Mouse (Mus musculus) Muller cell, postnatal 12 days (primary cell): Measurements from ENCODE around the gene Nemf.
"Not testable (repeated sequence)": the region's sequence is repeated elsewhere in the genome, so short reads cannot be mapped to it uniquely, and the experiment has no call there.

Experiments
- DNase-seq: peaks from one replicate; pipeline ENCODE4 v3.0.0-alpha.2; 2015; ENCODE audit errors: inconsistent ontology term

Gene Nemf

DNA sequence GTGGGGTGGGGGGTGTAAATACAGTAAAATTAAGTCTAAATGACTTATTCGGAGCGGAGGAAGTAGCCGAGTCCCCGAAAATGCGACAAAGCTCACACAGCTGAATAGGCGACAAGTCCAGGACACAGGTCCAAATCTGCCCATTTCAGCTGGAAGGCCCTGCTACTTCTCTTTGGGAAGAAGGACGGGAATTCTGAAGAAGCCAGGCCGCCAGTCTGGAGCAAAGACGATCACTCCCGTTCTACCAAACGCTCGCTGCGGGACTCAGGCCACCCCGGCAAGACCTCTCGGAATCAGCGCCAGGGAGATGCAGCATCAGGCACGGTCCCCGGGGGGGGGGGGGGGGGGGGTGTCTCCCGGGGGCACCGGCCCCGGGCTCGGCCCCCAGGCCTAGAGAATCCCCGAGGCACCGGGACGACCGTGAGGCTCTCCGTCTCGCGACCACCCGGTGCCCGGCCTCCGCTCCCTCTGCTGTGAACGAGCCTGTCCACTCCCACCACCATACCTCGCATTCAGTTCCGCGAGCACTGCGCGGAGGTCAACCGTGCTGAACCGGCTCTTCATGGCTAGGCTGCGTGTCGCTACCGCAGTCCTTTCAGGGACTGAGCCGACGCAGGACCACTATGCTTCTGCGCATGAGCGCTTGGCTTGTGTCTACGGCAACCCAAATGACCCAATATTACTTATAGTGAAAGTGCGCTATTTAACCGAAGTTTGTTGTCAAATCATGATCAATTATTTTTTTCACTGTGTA, at the start of gene Nemf:
Gene Nemf, minus strand, starts transcription at position 620 of the 754 bp plus-strand sequence.
- peak; percentile 85 for DNase-seq

DNA sequence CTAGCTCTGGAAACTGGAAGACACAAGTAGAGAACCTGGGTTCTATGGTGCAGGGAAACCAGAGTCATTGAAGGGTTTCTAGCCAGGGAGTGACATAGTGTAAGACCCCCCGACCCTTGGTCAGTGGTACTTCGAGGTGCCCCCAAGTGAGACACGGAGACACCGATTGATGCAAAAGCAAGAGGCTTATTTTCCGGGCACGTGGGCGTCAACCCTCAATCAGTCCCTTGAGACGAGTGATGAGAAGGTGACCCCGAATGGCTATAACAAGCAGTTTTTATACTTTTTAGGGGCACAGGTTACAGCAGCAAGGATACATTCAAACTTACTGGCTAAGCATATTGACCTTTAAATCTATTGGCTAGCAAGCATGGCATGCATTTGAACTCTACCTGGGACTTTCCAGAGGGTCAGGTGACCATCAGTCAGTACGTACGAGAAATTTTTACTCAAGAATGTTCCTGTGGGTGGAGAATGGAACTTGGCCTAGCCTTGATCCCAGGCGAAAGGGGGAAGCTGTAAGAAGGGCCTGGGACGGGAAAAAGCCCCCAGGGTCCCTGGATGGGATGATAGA, 45.7 kb upstream of the Nemf start:
- no peak for DNase-seq

DNA sequence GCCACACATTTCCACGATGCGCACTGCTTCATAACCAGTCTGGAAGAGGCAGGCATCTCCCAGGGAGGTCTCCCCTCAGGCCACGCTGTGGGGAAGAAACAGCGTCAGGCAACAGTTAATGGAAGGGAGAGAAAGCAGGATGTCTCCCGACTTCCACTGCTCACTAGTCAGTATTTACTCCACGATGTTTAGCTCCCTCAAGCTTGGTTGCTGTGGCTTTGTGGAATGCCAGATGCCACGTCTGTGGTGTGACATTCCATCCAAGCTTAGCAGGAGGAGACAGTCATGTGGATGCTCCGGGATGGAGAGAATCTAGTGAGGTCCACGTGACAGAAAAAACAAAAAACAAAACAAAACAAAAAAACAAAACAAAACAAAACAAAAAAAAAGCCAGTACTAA, 45.1 kb upstream of the Nemf start:
- DNase-seq = peak; percentile 72

DNA sequence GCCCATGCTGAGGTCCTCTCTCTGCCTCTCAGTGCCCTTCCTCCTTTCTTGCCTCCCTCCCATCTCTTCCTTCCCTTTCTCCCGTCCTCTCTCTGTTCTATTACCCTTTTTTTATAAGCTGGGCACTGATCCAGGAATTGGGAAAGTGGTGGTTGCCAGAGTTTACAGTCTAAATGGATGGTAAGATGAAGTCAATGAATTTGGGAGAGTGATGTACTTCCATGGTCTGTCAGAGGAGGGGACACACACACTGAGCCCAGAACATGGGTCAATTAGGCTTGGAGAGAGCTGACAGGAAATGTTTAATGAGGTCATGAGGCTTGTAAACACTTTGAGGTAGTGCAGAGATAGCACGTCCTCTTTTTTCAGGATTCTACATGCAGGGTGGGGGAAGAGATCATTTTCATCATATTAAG, 43.9 kb upstream of the Nemf start:
- DNase-seq = no peak

DNA sequence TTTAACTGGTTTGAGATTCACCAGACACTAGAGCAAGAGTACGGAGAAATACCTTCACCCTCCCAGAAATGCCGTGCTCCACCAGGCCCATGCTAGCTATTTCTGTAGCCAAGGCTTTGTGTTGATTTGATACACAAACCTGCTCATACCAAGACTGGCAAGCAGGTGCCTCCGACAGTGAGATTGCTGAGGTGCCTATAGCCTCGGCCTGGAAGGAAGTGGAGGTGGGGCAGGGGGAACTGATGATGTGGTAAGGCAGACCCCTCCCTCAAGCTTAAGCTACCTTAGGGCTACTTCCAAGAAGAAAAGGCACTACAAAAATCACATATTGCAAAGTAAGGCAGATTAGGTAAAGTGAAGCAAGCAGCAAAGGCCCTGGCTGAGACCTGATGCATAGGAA, 43.4 kb upstream of the Nemf start:
- no peak for DNase-seq

DNA sequence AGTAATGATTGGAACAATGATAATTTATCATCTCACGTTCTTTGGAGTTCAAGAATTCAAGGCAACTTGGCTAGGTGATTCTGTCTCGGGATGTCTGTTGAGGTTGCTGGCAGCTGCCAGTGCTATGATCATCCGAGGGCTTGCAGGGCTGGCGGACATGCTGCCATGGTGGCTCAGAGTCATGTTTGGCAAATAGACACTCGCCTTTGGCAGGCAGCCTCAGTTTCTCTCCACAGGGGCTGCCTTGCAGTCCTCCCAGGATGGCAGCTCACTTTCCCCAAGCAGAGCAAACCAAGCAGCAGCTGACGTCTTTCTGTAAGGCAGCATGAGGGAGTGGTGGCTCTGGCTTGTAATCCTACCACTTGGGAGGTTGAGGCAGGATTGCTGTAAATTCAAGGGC, 37.5 kb upstream of the Nemf start:
- DNase-seq = no peak

DNA sequence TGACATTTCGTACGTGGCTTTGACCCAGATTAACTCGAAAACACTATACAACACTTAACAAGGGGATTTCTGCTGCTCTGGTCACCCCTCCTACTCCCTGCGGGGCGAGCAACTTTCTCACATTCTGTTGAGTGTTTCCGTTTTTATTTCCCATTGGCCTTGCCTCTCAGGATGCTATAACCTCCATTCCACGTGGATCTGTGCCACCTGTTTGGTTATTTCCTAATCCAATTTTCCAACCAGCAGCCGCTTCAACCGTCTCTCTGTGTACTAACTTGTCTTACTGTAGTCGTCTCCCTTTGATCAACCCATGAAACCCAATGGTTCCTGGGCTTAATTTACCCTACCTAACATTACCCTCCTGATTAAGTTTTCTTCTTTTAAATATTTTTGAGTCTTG, 36.1 kb upstream of the Nemf start:
- DNase-seq = no peak

DNA sequence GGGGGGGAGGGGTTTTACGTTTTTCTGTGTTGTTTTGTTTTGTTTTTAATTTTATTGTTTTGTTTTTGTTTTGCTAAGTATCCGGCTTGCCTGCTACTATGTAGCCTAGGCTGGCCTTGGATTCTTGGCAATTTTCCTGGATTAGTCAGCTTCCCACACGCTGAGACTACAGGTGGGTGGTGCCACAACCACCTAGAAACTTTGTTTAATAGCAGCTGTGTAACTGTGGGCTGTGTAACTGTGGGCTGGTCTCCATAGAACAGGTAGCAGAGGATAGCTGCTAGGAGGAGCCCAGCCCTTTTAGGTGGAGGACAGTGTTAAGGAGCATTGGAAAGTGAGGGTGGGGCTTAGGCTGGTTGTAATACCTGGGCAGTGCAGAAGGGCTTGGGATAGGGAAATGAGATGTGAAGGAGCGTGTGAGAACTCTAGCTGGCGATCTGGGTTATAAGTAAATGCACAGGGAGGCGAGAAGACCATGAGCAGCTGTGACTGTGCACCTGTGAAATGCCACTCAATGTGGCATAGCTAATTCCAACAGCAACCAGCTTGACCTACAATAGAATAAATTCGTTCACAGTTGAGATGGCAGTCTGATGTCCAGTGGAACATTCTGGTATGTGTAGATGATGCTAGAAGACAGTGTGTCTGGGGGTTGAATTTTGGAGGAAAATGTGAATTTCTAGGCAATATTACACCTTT, 33.2 kb upstream of the Nemf start:
- DNase-seq = no peak

DNA sequence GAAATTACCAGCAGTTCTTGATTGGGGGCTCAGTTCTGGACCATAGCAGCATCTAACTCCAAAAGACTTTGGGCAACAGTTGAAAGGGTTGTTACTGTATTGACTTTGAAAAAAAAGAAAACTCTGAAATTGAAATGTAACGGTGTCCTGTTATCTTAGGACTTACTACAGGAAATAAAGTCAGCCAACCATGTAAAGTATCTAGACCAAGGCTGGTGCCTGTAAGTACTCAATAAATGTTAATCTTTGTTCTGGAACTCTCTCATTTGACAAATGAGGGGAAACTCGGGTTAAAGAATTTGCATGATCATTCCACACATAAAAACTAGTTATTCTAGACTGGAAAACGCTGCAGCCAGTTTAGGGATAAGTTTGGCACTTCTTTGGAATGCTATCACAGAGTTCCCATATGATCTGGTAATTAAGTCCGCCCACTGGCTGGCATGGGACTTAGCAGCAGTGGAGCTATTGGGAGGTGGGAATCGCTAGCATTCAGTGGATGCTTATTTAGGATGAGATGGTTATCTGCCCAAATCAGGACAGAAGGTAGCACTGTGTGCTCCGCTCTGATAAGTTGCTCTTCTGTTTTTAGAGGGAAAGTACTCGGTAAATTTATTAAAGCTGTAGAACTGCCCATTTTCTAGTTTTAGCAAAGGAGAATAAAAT, 32.4 kb upstream of the Nemf start:
- peak; percentile 54 for DNase-seq

DNA sequence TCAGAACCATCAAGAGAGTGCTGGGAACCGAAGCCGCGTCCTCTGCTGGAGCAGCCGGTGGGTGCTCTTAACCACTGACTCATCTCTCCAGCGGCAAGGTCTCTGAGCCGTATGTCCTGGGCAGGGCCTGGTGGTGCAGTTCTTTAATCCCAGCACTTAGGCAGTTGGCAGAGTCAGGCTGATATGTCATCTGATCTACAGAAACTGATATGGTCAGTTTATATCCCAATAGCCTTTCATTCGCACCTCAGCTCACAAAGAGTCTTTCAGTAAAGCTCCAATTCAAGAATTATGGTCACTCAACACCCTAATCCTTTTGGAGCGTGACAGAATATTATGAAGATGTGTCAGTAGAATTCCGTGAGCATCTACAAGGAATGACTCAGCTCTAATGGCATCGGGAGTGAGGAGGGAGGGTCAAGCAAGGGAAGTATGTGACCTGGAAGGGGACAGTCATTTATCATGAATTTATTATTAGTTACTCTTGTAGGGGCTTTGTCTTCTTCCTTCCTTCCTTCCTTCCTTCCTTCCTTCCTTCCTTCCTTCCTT, 31.4 kb upstream of the Nemf start:
- DNase-seq = peak; percentile 52

DNA sequence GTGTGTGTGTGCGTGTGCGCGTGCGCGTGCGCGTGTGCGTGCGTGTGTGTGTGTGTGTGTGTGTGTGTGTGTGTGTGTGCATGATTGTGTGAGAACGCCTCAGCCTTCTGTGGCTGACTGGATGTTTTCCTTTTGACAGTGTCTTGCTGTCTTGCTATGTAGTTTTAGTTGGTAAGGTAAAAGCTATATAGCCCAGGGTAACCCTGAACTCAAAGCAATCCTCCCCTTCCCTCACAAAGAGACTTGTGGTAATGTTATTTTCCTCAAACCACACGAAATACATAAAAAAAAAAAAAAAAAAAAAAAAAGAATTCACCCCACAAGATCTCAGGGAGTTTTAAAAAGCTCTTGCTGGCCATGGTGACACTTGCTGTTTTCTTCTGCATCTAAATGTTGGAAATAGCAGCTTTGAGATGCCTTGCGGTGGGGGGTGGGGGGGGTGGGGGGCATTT, 29.3 kb upstream of the Nemf start:
- not testable (repeated sequence) for DNase-seq

DNA sequence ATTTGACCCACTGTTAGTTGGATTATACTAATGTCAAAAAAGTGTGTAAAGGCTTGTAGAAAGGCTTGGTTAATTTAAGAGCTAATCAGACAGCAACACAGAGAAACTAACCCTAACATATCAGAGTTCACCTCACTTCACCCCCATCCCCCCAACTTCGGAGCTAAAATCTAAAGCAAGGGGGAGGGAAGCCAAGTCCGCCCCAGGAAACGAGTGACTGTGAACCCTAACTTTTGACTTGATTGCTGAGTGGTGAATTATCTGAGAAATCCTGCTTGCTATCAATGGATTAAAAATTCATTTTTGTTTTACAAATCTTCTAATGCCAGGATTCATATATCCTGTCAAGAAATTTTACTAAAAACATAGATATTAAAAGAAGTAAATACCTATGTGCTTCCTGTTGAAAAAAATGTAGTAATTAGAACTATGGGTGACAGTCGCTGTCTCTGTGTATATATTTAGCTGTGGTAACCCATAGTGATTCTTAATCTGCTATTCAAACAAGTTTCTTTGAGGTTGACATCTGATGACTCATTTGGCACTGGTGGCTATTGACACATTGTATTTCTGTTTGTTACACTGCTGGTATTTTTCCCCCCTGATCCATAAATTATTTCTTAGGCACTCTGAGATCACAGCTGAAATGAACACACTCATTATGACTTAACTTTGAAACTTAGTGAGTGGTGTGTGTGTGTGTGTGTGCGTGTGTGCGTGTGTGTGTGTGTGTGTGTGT, 28.7 kb upstream of the Nemf start:
- DNase-seq = peak; percentile 80

DNA sequence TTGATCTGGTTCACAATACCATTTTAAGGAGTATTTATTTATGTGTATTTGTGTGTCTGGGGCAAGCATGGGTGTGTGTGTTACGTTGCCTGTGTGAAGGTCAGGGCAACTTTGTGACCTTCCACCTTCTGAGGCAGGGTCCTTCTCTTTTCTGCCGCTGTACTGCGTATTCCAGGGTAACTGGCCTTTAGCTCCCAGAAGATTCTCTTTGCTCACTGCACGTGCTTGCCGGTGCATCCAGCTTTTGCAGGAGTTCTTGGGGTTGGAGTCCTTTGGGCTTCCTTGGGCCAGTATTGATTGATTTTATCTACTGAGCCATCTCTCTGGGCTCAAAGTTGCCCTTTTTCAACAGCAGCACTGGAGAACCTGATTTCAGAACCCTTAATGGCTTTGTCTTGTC, 27.6 kb upstream of the Nemf start:
- no peak for DNase-seq

DNA sequence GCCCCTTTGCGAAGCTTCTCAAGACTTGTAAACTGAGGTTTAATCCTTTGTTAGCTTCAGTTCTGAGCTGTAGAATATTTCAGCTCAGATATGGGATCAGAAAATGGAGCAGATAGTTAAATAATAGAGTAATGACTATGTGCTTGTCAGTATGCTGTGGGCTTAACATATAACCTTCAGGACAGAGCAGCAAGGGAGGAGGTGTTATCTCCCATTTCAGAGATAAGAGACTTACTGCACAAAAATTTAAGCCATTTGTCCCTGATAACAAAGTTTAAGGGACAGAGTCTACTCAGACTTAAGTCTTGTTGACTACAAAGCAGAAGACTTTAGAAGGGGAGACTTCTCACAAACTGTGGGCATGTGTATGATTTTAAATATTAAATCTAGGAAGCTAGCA, 25.9 kb upstream of the Nemf start:
- no peak for DNase-seq

DNA sequence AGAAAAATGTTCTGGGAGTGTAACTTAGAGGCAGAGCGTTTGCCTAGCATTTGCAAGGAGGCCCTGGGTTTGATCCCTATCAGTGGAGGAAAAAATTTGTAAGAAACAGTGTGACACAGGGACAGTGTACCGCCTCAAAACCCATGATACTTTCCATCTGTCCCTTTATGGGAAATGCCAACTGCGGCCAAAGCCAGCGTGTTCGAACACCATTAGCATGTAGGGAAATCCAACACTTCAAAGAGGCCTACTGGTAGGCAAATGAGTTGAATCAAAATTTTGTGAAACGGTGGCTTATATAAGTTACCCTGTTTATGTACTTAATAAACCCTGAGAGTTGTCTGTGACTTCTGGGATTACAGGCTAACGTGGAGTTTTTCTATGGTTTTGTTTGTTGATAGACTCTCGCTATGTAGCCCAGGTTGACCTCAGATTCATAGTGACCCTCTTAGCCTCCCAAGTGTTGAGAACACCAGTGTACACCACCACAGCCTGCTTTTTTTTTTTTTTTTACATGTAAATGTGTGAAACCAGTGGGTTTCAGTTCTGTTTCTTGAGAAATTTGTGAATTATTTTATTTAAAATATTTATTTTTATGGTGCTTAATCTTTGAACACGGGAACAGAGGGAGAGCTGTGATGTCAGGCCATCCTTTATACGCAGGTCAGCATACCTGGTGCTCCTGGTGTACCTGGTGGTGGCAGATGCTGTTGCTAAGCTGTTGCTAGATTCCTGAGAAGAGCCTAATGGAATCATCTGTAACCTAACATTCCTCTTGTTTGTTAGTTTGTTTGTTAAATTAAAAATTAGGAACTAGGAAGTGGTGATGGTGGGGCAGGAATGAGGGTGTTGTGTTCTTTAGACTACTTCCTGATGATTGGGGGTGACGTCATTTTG, 21.8 kb upstream of the Nemf start:
- no peak for DNase-seq

DNA sequence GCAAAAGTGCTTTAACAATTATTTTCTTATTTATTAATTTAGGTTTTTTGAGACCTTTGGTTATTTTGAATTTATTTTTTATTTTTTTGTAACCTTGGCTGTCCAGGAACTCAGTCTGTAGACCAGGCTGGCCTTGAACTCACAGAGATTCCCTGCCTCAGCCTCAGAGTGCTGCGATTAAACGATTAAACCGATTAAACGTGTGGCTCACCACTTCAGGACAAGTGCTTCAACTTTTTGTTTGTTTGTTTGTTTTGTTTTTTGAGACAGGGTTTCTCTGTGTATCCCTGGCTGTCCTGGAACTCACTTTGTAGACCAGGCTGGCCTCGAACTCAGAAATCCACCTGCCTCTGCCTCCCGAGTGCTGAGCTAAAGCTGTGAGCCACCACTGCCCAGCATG, 20.7 kb upstream of the Nemf start:
- not testable (repeated sequence) for DNase-seq

DNA sequence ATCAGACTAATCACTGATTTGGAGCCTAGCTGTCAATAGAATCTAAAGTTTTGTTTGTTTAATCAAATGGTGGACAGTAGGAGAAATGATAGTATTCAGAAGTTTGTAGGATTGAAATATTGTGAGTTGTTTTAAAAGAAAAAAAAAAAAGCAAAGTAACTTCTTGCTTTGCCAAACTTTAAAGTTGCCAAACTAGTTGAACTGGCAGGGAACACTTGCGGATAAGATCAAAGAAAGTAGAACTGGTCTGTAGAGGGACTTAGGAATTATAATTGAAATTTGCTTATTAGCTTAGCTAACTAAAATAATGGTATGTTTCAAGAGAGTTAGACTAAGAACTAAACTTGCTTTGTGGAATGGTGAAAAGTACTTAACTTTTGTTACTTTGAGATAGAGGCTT, 20.2 kb upstream of the Nemf start:
- no peak for DNase-seq

DNA sequence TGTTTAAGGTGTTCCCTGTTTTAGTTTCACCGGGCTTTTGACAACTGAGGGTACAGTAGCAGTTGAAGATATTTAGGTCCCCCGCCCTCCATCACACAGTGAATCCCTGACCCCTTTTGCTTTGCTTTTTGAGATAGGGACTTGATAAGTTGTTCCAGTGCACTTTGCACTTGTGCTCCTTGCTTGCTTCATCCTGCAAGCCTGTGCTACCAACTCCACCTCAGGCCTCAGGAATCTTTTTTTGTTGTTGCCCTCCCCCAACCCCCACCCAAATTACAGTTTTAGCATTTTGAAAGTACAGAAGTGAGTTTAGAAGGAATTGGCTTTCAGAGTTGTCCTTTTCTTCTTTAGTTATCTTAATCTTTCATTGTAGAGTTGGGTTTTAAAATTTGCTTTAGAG, 19.2 kb upstream of the Nemf start:
- DNase-seq = no peak

DNA sequence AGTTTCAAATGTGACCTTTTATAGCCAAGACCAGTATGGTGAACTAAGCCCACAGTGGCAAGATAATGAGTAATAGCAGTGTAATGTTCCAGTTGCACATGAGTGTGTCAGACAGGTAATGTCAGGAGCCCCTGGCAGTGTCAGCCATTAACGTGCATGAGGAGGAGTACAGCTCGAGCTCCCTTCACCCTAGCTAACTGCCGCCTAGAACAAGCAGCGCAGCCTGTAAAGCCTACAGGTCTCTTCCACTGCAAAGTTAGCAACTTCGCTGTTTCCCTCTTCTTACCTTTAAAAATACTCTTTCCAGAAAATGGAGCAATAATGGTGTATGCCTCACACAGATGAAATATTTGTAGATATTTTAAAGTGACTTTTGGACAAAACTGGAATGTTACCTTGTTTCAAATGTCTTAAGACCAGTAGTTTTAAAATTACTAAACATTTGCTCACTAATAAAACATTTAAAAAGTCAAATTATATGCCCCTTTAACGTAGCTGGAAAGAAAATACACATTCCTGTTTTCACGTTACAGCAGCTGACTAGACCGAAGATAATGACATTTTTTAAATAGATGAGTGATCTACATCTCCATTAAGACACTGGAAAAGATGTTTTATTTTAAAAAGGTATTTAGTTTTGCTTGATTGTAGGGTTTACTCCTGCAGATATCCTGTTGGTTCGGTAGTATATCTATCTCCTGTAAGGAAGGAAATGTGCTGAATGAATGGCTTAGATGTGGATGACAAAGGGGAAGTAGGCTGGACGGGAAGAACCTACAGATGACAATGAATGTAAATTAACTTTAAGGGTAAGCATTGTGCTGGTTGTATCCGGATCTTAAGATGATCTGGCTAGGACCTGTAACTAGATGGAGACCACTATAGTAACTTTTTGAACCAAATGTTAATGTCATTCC, 17.1 kb upstream of the Nemf start:
- no peak for DNase-seq
